Mouse (Mus musculus): ENCODE measurements around the gene Trf.
"Not testable (repeated sequence)": the region's sequence is repeated elsewhere in the genome, so short reads cannot be mapped to it uniquely, and the experiment has no call there.

The Trf gene

DNA sequence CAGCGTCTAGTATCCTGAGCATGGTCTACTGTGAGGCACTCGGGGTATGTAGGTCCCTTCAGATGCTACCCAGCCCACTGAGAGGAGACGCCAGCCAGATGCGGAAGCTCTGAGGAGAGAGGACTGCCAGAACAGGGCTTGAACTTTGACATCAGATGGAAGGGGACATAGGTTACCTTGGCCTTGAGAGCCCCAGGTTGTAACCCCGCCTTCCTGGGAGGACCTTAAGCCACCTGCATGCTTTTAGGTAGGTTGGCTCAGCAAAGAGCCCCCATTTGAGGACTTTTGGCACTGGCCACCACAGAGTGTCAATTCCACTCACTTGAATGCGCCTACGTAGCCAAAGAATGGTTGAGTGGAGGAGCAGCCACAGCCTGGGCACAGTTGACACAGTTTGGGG, 5.5 kb downstream of the Trf start:
- DNase-seq (ENCODE audit: low read depth), result no peak

DNA sequence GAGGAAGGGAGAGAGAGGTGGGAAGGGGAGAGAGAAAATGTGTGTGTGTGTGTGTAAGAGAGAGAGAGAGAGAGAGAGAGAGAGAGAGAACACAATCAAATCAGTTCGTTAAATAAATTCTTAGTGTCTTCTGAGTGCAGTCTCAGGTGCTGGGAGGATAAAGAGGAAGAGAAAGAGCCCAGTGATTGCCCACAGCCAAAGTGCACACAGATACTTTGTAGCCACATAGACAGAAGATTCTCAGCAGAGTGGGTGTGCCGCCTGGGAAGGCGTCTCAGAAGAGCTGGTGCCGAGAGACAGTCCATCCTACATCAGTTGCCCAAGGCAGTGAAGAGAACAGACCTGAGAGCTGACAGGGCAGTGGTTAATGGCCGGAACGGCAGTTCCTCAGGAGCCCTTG, 16.0 kb downstream of the Trf start:
- no peak for DNase-seq (ENCODE audit: low read depth)

DNA sequence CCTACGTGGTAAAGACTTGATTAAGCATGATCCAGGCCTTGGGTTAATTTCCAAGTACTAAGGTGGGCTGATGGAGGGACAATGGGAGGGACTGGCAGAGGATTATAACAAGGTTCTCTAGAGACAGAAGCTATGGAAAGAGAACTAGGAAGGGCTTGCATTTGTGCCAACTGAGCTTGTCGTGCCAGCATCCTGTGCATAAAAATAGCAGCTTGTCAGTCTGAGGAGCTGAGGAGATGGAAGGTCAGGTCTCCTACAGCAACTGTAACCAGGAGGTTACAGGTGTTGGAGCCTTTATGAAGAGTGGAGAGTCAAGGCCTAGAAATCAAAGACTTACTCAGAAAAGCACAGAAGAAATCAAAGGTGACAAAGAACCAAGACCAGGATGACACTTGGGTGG, 16.6 kb downstream of the Trf start:
- no peak for DNase-seq (ENCODE audit: low read depth)

DNA sequence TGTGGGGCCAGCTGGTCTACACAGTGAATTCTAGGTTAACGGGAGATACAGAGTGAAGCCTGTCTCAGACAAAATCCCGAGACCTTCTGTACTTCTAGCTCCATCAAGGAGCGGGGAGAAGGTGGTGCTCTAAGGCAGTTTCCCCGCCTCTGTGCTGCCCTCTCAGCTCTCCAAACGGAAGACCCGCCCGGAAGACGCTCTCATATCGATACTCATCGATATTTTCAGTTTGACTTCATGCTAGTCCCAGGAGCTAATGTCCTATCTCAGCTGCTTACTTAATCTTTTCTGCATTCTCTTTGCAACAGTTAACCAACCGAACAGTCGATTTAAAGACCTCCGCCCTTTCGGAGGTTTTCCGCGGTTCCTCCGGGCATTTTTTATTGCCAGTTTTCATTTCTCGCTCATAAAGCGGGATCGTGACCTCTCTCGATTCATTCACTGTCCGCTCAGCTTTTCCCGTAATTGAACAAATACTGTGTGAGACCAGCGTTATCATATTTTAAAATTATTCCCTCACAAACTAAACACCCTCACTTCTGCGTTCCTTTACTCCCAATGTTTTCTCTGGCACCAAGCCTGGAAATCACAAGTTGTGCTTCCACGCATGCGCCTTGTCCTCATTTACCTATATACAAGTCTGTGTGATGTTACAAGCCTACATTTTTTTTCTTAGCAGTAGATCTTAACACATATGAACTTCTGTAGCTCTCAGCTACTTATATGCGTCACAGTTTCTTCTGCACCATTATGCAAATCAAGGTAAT, 17.4 kb downstream of the Trf start:
- DNase-seq (ENCODE audit: low read depth), result no peak

DNA sequence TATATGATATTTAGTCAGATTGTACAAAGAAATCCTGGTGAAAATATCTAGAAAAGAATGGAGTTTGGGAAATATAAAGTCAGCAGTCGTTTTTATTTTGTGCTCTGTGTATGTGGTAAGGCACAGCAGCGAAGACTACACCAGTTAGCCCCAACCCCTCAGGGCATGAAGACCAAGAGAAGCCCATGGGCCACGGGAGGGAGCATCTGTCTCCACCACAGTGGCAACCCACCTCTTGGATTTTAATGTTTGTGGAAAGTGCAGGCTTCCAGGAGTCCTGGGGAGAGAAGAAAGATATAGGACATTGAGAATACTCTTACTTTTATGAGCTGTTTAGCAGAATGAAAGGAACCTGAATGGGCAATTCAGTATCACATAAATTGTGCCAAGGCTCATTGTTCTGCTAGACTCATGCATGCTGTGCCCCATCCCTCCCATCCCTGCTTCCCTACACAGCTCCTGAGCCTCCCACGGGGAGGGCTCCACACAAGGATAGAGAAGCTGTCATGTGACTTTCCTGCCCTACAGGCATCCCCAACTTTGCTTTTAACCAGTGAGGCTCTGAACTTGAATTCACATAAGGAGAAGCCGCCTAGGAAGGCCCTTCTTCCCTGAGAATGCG, 21.3 kb downstream of the Trf start:
- DNase-seq (ENCODE audit: low read depth), result no peak

DNA sequence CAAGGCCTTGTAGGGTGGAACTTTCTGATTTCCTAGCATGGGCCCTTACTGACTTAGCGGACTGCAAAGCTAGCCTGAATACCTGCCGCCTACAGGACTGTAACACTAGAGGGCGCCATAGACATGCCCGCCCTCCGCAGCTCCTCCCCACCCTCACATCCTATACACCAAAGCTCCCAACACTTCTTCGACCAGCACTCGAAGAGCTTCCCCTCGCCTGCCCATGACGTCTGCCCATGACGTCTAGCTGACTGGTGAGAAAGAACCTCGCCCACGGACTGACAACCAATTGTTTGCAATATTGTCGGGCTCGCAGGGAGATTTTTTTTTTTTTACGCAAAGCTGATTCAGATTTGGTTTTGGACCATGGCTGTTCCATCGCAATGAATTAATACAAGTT, 22.4 kb downstream of the Trf start:
- peak; percentile 73 for DNase-seq (ENCODE audit: low read depth)

DNA sequence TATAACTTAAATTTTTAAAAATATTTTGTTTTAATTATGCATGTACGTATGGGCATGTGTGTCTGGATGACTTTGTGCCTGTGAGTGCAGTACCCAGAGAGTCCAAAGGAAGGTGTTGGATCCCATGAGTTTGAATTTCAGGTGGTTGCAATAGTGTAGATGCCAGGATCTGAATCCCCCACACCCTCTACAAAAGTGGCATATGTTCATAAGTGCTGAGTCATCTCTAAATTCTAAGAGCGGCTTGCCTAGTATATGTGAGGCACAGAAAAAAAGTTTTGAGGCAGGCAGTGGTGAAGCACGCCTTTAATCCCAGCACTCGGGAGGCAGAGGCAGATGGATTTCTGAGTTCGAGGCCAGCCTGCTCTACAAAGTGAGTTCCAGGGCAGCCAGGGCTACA, 24.5 kb downstream of the Trf start:
- no peak for DNase-seq (ENCODE audit: low read depth)

DNA sequence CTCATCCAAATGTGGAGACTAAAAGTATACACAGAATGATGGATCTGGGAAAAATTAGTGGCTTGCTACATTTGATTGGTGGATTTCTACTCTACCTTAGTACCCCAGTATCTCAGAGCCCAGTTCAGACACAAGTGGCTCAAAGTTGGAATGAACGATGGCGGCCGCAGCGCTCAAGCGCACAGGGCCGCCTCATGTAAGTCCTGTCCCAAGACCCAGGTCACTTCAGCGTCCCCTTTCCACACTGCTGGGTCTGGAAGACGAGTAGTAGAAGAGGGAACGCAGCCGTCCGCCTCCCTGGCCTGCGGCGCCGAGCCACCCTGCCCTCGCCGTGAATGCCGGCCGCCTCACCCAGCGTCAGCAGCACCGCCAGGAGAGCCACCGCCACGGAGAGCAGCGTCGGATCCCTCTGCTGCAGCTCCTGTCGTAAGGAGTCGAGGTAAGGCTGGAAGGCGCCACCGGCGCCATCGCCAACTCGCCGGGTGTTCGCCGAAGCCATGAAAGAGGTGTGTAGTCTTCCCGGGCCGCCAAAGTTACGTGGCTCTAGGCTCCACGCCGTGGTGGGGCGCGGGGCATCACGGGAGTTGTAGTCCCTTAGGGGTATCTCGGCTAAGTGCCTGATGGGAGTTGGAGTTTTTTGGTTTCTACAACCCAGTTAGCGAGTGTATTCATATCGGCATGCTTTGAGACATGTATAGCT, 28.5 kb downstream of the Trf start, which contains the start of gene Srprb:
Gene Srprb (minus strand): TSS at position 577 of the 700 bp plus-strand sequence.
- peak; percentile 85 for DNase-seq (ENCODE audit: low read depth)

DNA sequence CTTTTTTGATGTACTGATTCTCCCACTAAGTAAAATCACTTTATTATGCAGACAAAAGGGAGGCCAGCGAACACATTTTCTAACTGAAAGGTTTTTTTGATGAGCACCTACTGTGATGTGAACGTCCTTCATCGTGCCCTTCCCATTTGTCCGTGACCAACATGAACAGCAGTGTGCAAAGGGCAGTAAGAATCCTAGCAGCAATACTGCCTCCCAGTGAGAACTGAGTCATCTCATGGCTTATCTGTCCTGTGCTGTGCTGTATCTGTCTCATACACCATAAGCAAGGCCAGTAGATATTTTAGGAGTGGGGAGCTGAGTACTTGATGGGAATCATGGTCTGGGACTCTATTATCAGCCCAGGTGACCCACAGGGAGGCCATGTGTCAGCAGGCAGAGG, 41.8 kb downstream of the Trf start:
- DNase-seq (ENCODE audit: low read depth), result no peak

DNA sequence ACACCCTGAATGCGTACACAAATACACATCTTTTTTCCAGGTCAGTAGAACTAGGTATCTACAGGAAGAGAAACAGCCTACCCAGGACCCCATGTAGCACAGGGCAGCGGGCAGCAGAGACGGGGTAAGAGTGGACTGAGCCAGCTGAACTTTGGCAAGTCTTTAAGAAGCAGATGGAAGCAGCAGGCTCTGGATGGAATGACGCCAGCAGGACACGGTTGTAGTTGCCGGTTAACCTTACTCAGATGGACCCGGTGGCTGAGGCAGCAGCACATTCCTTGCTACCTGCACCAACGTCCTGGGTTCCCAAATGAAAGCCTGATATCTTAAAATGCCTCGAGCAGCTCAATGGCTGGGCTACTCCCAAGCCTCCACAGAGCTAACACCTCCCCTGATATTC, 43.5 kb downstream of the Trf start:
- no peak for DNase-seq (ENCODE audit: low read depth)

DNA sequence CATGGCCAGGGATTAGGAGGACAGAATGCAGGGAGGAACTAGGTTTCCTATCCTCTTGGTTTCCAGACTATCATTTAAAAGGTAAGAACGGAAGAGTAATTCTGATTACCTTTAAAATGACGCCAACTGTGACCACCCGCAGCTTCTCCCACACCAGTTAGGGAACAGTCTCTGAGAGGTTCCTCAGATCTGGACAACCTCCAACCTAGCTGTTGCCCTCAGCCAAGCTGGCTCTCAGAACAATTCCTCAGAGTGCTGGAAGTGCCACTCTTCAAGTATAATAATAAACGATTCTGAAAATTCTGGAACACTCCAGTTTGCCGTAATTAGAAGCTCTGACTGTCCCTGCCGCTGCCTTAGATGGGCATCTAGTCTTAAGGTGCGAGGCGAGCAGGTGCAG, 44.3 kb downstream of the Trf start:
- DNase-seq (ENCODE audit: low read depth), result no peak

DNA sequence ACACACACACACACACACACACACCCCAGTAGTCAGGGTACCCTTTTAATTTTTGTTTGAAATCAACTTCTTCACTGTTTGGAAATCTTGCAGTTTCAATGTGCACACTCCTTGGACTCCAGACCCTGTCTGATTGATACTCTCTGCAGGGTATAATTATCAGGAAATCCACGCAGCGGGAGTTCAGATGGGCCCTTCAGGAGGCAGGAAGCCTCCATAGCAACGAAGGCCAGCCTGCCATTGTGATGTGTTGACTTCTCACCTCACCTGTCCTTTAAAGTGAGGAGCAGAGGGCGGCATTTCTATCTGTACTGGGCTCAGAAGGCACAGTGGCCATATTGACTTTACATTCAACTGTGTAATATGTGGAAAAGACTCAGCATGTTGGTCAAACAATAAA, 45.4 kb downstream of the Trf start:
- no peak for DNase-seq (ENCODE audit: low read depth)

DNA sequence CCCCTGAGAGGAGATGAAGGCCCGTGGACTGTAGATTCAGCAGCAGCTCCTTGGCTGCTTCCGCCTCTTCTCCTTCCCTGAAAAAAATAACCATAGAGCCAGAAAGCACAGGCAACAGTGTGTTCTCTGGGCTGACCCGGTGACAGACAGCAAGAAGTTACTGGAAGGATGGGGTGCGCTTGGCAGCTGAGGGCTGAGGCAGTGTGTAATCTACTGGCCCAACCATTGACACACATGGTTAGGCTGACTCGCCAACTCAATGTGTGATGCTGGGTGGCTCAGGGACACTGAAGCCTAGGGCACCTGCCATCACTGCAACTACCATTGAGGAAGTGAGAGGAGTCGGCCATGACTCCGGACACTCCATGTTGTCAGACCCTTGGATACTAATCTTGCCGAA, 48.4 kb downstream of the Trf start:
- no peak for DNase-seq (ENCODE audit: low read depth)

DNA sequence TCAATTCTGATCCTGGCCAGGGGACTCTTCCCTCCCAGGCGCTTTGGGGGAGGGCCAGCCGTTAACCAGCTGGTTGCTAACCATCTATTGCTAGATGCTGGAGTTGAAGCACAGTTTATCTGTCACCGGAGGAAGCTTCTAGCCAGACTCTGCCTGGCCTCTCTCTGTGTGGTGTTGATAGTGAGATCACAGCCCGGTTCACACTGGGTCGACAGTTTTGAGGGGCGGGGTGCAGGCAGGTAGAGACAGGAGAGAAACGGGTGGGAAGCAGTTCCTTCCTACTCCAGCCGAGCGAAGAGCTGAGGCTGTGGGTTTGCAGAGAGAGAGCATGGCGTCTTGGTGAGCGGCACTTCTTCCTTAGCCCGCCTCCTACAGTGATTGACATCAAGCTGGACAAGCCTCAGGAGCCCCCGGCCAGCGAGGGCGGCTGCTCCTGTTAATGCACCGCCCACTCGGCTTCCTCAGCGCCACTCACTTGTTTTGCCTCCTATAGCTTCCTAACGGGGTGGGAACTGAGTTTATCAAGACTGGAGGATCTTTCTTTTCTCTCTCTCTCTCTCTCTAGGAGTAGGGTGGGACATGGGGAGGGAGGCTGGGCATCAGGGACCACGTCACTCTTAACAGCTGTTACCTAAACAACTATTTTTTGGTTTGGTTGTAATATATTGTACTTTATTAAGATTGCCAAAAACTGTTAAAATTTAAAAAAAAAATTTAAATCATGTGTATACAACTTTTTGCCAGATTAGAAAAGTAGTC, 49.3 kb downstream of the Trf start:
- peak; percentile 75 for DNase-seq (ENCODE audit: low read depth)

DNA sequence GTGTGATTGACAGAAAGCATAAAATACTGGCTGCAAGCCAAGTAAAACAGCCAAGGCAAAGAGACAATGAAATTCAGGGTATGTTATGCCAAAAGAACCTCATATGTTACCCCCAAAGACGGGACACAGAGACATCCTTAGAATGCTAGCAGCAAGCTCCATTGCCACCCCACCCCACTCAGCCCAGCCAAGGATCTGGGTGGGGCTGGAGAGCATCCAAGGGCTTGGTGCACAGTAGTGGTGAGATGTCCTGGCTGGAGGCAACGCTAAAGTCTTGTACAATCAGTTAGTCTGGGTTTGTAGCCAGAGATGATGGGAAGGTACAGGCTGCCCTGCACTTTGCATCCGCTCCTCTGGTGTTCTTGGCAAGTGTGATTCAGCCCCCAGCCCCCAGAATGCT, 49.9 kb downstream of the Trf start:
- peak; percentile 6 for DNase-seq (ENCODE audit: low read depth)

DNA sequence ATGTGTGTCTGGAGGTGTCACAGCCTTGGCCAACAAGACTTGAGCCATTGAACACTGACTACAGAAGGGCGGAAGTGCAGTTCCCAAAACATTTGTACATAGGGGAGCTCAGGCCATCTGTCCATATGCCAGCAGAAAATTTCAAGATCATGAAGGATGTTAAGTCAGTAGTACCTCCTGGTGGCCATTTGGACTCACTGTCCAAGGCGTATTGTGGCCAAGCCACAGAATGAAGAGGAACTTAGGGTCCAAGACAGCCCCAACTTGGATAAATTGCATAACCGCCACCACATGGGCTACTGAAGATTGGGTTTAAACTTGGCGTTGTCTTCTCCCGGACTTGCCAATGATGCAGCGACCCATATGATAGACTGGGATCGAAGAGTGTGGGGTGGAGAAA, 54.6 kb downstream of the Trf start:
- DNase-seq (ENCODE audit: low read depth), result no peak

DNA sequence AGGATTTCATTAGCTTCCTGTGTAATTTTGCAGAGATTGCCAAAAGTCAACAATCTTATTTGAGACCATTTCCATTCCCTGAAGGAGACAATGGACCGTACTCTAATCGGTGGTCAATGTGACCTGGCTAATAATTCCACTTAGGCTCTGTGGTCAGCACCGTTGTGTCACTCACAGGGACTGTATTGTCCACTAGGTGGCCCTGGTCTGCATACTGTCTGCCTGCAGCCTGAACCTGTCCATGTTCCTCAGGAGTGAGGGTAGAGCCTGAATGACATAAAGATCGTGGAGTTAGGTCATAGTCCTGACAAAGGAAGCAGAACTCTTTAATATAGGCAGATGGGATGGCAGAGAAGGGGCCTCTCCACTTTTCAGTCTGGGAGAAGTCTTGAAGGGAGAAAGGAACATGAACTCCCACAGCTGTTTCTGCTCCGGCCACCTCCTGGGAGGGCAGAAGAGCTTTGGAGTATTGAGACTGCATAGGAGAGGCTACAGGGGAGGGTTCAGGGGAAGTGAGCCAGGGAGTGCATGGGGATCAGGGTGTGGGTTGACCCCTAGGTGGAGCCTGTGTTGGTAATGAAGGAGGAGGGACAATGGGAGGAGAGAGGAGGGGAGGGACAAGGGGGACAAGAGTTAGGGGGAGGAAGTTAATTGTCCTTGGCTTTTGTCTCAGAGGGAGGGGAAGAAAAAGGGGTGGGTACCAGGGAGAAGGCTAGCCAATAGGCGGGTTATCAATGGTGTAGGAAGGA, 55.3 kb downstream of the Trf start:
- no peak for DNase-seq (ENCODE audit: low read depth)

DNA sequence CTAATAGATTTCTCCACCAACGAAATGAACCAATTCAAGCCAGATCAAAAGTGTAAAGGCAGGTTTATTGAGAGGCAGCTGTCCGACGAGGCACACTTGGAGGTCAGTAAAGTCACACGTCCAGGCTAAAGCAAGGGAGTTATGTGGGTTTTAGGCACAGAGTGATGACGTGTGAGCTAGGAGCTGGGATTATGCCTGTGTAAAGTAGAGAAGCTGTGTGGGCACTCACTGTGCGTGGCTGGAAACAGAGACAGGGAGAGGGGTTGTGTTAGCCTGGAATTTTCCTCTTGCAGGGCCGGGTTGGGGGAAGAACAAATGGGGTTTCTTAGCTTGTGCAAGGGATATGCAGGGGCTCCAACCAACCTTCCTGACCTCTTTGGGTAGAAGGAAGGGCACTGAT, 61.5 kb downstream of the Trf start:
- DNase-seq (ENCODE audit: low read depth), result no peak

DNA sequence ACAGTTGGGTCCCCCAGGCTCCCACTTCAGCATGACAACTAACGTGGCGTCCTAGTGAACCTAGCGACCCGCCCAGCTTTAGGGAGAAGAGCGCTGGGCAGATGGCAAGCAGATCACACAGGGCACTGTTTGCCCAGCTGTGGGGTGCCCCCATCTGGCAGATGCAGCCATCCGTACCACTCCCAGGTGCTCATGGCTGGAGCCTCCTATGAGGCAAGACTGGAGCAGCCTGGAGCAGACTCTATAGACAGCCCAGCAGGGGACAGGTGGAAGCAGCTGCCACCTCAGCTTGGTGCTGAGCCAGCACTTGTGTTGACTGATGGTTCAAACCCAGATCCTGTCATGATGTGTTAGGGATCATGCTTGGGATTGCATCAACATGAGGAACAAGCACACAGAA, 62.2 kb downstream of the Trf start:
- DNase-seq (ENCODE audit: low read depth), result no peak

DNA sequence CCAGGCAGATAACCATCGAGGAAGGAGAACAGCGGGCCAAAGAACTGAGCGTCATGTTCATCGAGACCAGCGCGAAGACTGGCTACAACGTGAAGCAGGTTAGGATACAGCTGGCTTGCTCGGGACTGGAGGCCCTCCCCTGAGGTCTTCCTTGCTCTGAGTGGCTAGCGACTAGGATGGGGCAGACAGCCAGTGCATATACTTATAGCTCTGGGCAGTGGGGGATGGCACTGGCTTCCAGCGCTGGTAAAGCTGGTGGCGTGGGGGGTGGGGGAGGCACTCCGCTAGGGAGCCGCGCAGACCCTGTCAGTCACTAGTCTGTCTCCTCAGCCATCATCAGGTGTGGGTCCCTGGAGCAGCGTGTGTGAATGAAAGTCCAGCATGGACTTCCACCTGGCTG, 66.4 kb downstream of the Trf start:
- DNase-seq (ENCODE audit: low read depth), result no peak

DNA sequence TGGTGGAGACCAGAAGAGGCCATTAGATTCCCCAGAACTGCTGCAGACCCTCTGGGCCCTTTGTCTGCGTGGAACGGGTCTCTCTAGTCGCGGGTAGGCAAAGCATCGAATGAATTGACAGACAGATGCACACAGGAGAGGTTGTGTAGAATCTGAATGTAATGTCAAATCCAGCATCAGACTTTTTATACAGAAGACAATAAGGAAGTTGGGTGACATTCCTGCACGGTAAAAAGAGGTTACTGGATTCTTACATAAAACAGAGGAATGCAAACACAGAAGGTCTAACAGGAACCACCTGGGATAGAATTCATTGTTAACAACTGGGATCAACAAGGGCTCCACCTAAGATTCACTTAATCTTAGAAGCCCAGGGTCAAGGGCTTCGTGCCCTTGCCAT, 75.1 kb downstream of the Trf start:
- DNase-seq (ENCODE audit: low read depth), result not testable (repeated sequence)

DNA sequence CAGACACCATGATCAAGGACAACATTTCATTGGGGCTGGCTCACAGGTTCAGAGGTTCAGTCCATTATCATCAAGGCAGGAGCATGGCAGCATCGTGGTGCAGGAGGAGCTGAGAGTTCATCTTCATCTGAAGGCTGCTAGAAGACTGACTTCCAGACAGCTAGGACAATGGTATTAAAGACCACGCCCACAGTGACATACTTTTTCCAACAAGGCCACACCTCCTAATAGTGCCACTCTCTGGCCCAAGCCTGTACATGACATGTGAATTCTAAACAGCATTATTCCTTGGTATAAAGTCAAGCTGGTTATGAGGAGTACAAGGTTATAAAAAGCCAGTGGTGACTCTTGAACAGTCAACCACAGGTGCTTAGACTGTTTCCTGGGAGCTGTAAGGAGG, 75.7 kb downstream of the Trf start:
- no peak for DNase-seq (ENCODE audit: low read depth)
